Mouse (Mus musculus) 3134 (cell line): ENCODE measurements around the gene Mab21l3.
A peak's percentile ranks its signal among the peaks of the same experiment; 100 is the strongest.
"Not testable (repeated sequence)": the region's sequence is repeated elsewhere in the genome, so short reads cannot be mapped to it uniquely, and the experiment has no call there.

Experiments
- DNase-seq: peaks from one replicate; pipeline ENCODE4 v3.0.0-alpha.2; 2011; ENCODE audit warnings: low spot score; ENCODE audit not compliant: insufficient read length; ENCODE audit errors: extremely low read depth

The Mab21l3 gene

GRCm38 (mm10) chr3:101842372-101843094 lies 6.2 kb downstream of the Mab21l3 start:
- no peak for DNase-seq

GRCm38 (mm10) chr3:101839327-101839726 lies 9.4 kb downstream of the Mab21l3 start:
- no peak for DNase-seq

- DNase-seq: no peak
Measured at GRCm38 (mm10) chr3:101836971-101837370, 11.8 kb downstream of the Mab21l3 start.

- no peak for DNase-seq
Measured at GRCm38 (mm10) chr3:101836532-101836931, 12.2 kb downstream of the Mab21l3 start.

- peak; percentile 78 for DNase-seq
Measured at GRCm38 (mm10) chr3:101836045-101836444, 12.7 kb downstream of the Mab21l3 start.

- no peak for DNase-seq
Measured at GRCm38 (mm10) chr3:101831189-101831858, 17.4 kb downstream of the Mab21l3 start.

GRCm38 (mm10) chr3:101829881-101830616 lies 18.7 kb downstream of the Mab21l3 start:
- DNase-seq: no peak

- no peak for DNase-seq
Measured at GRCm38 (mm10) chr3:101828595-101828994, 20.2 kb downstream of the Mab21l3 start.

- DNase-seq: no peak
Measured at GRCm38 (mm10) chr3:101827220-101827715, 21.5 kb downstream of the Mab21l3 start.

GRCm38 (mm10) chr3:101824338-101824737 lies 24.4 kb downstream of the Mab21l3 start:
- no peak for DNase-seq

- DNase-seq: no peak
Measured at GRCm38 (mm10) chr3:101822052-101822451, 26.7 kb downstream of the Mab21l3 start.

- not testable (repeated sequence) for DNase-seq
Measured at GRCm38 (mm10) chr3:101820708-101821107, 28.1 kb downstream of the Mab21l3 start.

- no peak for DNase-seq
Measured at GRCm38 (mm10) chr3:101816006-101816405, 32.8 kb downstream of the Mab21l3 start.

- no peak for DNase-seq
Measured at GRCm38 (mm10) chr3:101814790-101815189, 34.0 kb downstream of the Mab21l3 start.

GRCm38 (mm10) chr3:101812341-101812962 lies 36.3 kb downstream of the Mab21l3 start:
- no peak for DNase-seq

- no peak for DNase-seq
Measured at GRCm38 (mm10) chr3:101811931-101812330, 36.8 kb downstream of the Mab21l3 start.

- no peak for DNase-seq
Measured at GRCm38 (mm10) chr3:101807646-101808045, 41.1 kb downstream of the Mab21l3 start.

GRCm38 (mm10) chr3:101806941-101807340 lies 41.8 kb downstream of the Mab21l3 start:
- DNase-seq: no peak

GRCm38 (mm10) chr3:101806149-101806548 lies 42.6 kb downstream of the Mab21l3 start:
- peak; percentile 66 for DNase-seq

GRCm38 (mm10) chr3:101805562-101806004 lies 43.2 kb downstream of the Mab21l3 start:
- DNase-seq: no peak
